Mouse (Mus musculus): ENCODE measurements around the gene Rps11.

DNA sequence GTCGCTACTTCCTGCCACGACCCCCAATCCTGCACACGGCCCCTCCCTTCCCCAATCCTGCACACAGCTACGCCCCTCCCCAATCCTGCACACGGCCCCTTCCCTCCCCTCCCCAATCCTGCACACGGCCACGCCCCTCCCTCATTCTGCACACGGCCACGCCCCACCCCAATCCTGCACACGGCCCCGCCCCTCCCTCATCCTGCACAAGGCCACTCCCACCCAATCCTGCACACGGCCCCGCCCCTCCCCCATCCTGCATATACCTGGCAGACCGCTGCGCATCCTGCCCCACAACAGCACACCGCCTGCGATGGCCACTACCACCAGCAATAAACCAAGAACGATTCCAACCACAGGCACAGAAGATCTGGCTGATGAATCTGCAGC lies 30.7 kb downstream of the Rps11 start:
- TF ChIP-seq GATA1 (IDR thresholded peaks at IDR 0.05; ENCODE audit: low read length) (no peak), TAL1 (IDR thresholded peaks at IDR 0.05; ENCODE audit: low read length) (no peak)
